Comparison of ENCODE assay signal across 9 mouse cellular contexts in the genomic region with DNA sequence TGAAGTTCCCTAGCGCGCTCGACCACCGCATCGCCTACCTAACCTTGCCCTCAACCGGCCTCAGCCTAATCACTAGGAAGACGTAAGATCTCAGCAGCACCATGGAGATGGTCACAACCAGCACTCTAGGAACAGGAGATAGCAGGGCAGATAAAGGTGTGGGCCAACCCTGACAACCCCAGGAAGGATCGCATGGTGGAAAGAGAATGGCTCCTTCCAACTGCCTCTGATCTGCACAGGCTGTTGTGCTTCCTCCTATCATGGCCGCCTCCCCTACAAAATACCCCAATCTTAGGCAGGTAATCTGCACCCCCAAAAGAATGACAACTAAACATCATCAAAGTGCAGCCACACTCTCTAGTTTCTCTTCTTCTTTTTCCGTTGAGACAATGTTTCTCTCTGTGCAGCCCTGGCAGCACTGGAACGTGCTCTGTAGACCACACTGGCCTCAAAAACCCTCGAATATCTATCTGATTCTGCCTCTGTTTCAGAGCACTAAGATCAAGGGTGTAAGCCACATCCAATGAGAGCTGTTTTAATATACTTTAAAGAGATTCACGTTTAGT. TPM values are rescaled to one million over a fixed set of nuclear protein-coding genes. Genes with fewer than 3 reads are reported as not detected.
A peak's percentile ranks its signal among the peaks of the same experiment; 100 is the strongest.
DNase-seq lines count a peak whose midpoint lies in the region; ATAC-seq lines count a peak whose summit lies in the region.
"Had no signal": no experiment of that assay in that cellular context is flagged by ENCODE, and none has a peak within 500 bp of the region (broad histone marks: within the 10 kb centered on the region; RNA-seq: fewer than 3 reads in every experiment).

No protein-coding gene starts in this region.

- no peaks in the 10 kb centered on the region for H3K9me3 ChIP-seq in heart, embryonic 10.5 days
- no peaks in the 10 kb centered on the region for H3K9me3 ChIP-seq in forebrain, embryonic 13.5 days (replicated peaks)
- H3K9me3 ChIP-seq in liver, embryonic 15.5 days (replicated peaks) = no peaks in the 10 kb centered on the region

- no peak for DNase-seq in heart, embryonic 10.5 days (ENCODE audit: low spot score)
- no peak for DNase-seq in heart, postnatal 25 days (ENCODE audit: low spot score)
- DNase-seq in B cell, adult 2 months = peak; percentile 23 to 36
- DNase-seq in frontal cortex, postnatal 25 days (ENCODE audit: low spot score in 2 of 2) = no peak
- no peak for DNase-seq in layer of hippocampus, adult 9-10 months (ENCODE audit: low spot score)
- DNase-seq in lung, postnatal 25 days (ENCODE audit: low spot score) = no peak
- DNase-seq: kidney, adult 9 months had no signal

- H3K27ac ChIP-seq in heart, embryonic 10.5 days = no peak overlapping the region
- no peak overlapping the region for H3K27ac ChIP-seq in forebrain, embryonic 13.5 days
- H3K27ac ChIP-seq in liver, embryonic 15.5 days (replicated peaks) = no peak overlapping the region

- H3K4me3 ChIP-seq in heart, embryonic 10.5 days = peak overlapping the region; percentile 96; the same call in 1 of the 2 replicates
- H3K4me3 ChIP-seq in forebrain, embryonic 13.5 days = peak overlapping the region; percentile 100
- H3K4me3 ChIP-seq in liver, embryonic 15.5 days (replicated peaks) = peak overlapping the region; percentile 95

- WGBS in heart, embryonic 10.5 days = 79% methylated on average over 13 of the region's 13 CpGs
- 90% methylated on average over 13 of the region's 13 CpGs for WGBS in forebrain, embryonic 13.5 days
- 58% methylated on average over 13 of the region's 13 CpGs for WGBS in liver, embryonic 15.5 days (ENCODE audit: insufficient replicate concordance)

- peak overlapping the region; percentile 73 for H3K4me2 ChIP-seq in forebrain, embryonic 13.5 days
- H3K4me2 ChIP-seq in liver, embryonic 15.5 days = peak overlapping the region; percentile 82

- peaks cover 58% of the 10 kb centered on the region for H3K36me3 ChIP-seq in heart, embryonic 10.5 days
- peaks cover 50% of the 10 kb centered on the region for H3K36me3 ChIP-seq in forebrain, embryonic 13.5 days (ENCODE audit: poor library complexity, severe bottlenecking)
- peaks cover 63% of the 10 kb centered on the region for H3K36me3 ChIP-seq in liver, embryonic 15.5 days (replicated peaks)

- intact Hi-C loops in heart, postnatal 25 days (cut with DNase I) = no loop called here

- ATAC-seq in forebrain, embryonic 13.5 days = no peak
- ATAC-seq in liver, embryonic 15.5 days (ENCODE audit: insufficient read depth) = no peak

- H3K4me1 ChIP-seq in heart, embryonic 10.5 days = peaks cover 17% of the 10 kb centered on the region
- peaks cover 39% of the 10 kb centered on the region for H3K4me1 ChIP-seq in forebrain, embryonic 13.5 days
- peaks cover 44% of the 10 kb centered on the region for H3K4me1 ChIP-seq in liver, embryonic 15.5 days (replicated peaks)

- H3K27me3 ChIP-seq in heart, embryonic 10.5 days (ENCODE audit: insufficient read depth, poor library complexity, severe bottlenecking) = no peaks in the 10 kb centered on the region
- H3K27me3 ChIP-seq in forebrain, embryonic 13.5 days = no peaks in the 10 kb centered on the region
- no peaks in the 10 kb centered on the region for H3K27me3 ChIP-seq in liver, embryonic 15.5 days

- H3K9ac ChIP-seq in forebrain, embryonic 13.5 days = no peak overlapping the region
- H3K9ac ChIP-seq in liver, embryonic 15.5 days = no peak overlapping the region

RNA-seq across cellular contexts. Expression of a gene that starts 3.2 kb away (rescaled TPM):
- polyA plus RNA-seq in heart, embryonic 10.5 days (2016; fragmentation: Nextera tagmentation; extraction: Ambion mirVana) = 39.6 and 52.5 TPM in 2 replicates
- 10 to 100 TPM; 61.6 to 71.0 TPM for total RNA-seq in heart, postnatal 25 days (2021)
- 85.0 and 88.2 TPM in 2 replicates for polyA plus RNA-seq in forebrain, embryonic 13.5 days (2015; fragmentation: Nextera tagmentation; extraction: Ambion mirVana)
- 16.9 and 20.2 TPM in 2 replicates for polyA plus RNA-seq in liver, embryonic 15.5 days (2015; fragmentation: Nextera tagmentation; extraction: Ambion mirVana)

RNA-seq across cellular contexts. Expression of a gene that starts 31.0 kb away (rescaled TPM):
- polyA plus RNA-seq in heart, embryonic 10.5 days (2016; fragmentation: Nextera tagmentation; extraction: Ambion mirVana) = 12.3 and 13.6 TPM in 2 replicates
- 10 to 100 TPM; 16.9 TPM for total RNA-seq in heart, postnatal 25 days (2021)
- 9.4 and 10.9 TPM in 2 replicates for polyA plus RNA-seq in forebrain, embryonic 13.5 days (2015; fragmentation: Nextera tagmentation; extraction: Ambion mirVana)
- 5.8 and 6.4 TPM in 2 replicates for polyA plus RNA-seq in liver, embryonic 15.5 days (2015; fragmentation: Nextera tagmentation; extraction: Ambion mirVana)

RNA-seq across cellular contexts. Expression of a gene that starts 35.4 kb away (rescaled TPM):
- polyA plus RNA-seq in heart, embryonic 10.5 days (2016; fragmentation: Nextera tagmentation; extraction: Ambion mirVana) = 0.35 and 0.53 TPM in 2 replicates
- total RNA-seq in heart, postnatal 25 days (2021) = 100 to 1,000 TPM; 205 to 217 TPM
- 2.7 and 3.3 TPM in 2 replicates for polyA plus RNA-seq in forebrain, embryonic 13.5 days (2015; fragmentation: Nextera tagmentation; extraction: Ambion mirVana)
- 2.4 and 2.5 TPM in 2 replicates for polyA plus RNA-seq in liver, embryonic 15.5 days (2015; fragmentation: Nextera tagmentation; extraction: Ambion mirVana)

RNA-seq across cellular contexts. Expression of a gene that starts 37.7 kb away (rescaled TPM):
- 1.9 and 8.8 TPM in 2 replicates for polyA plus RNA-seq in heart, embryonic 10.5 days (2016; fragmentation: Nextera tagmentation; extraction: Ambion mirVana)
- total RNA-seq in heart, postnatal 25 days (2021) = not detected
- polyA plus RNA-seq in forebrain, embryonic 13.5 days (2015; fragmentation: Nextera tagmentation; extraction: Ambion mirVana) = 1.5 and 2.5 TPM in 2 replicates
- not detected in 2 replicates for polyA plus RNA-seq in liver, embryonic 15.5 days (2015; fragmentation: Nextera tagmentation; extraction: Ambion mirVana)

Comparison
In these comparisons a context has a peak if more than half of its experiments do, and no peak if none do; other contexts are left out.
1. DNase-seq: peak in B cell, adult 2 months (2 of 2); none in heart, embryonic 10.5 days (single experiment), heart, postnatal 25 days (single experiment), frontal cortex, postnatal 25 days (0 of 2), layer of hippocampus, adult 9-10 months (single experiment) and lung, postnatal 25 days (single experiment).
2. Peak in every context shown above with its lines, with median percentiles within 50 percentile points of each other: H3K4me3 ChIP-seq.